Mouse (Mus musculus) forebrain, embryonic 14.5 days (tissue): ENCODE measurements around the gene Mllt3. TPM values are rescaled to one million over a fixed set of nuclear protein-coding genes. Genes with fewer than 3 reads are reported as not detected.

ENCODE experiments used
- ATAC-seq: fragments of 200-750 bp; cut with Nextera tagmentation; 2 replicates; pipeline ENCODE4 v1.8.0; 2017; ENCODE audit warnings: mild to moderate bottlenecking, moderate library complexity
- DNase-seq: peaks from one replicate; pipeline ENCODE4 v3.0.0-alpha.2; 2015; ENCODE audit warnings: low spot score
- H3K27ac ChIP-seq: fragments of 300-500 bp; sonication (generic); 2 replicates; pipeline ENCODE4 v1.5.1; 2014; ENCODE audit warnings: low read depth, mild to moderate bottlenecking, control low read depth, low read length, moderate library complexity
- H3K27me3 ChIP-seq: fragments of 300-500 bp; sonication (generic); replicated peaks from 2 replicates; pipeline ENCODE4 v1.6.1; 2014; ENCODE audit warnings: low read length, control low read depth, mixed read lengths; ENCODE audit not compliant: control insufficient read depth, insufficient read depth
- H3K36me3 ChIP-seq: fragments of 300-500 bp; sonication (generic); 2 replicates; pipeline ENCODE4 v1.6.1; 2014; ENCODE audit warnings: low read length, control low read depth; ENCODE audit not compliant: control insufficient read depth, insufficient read depth
- H3K4me1 ChIP-seq: fragments of 300-500 bp; sonication (generic); 2 replicates; pipeline ENCODE4 v1.6.1; 2014; ENCODE audit warnings: antibody characterized with exemption, low read length, control low read depth; ENCODE audit not compliant: control insufficient read depth, insufficient read depth
- H3K4me2 ChIP-seq: fragments of 300-500 bp; sonication (generic); 2 replicates; pipeline ENCODE4 v1.6.1; 2014; ENCODE audit warnings: mild to moderate bottlenecking, control low read depth, low read length
- H3K4me3 ChIP-seq: fragments of 300-500 bp; sonication (generic); 2 replicates; pipeline ENCODE4 v1.5.1; 2014; ENCODE audit warnings: low read depth, low read length, control low read depth
- H3K9ac ChIP-seq: fragments of 300-500 bp; sonication (generic); 2 replicates; pipeline ENCODE4 v1.6.1; 2014; ENCODE audit warnings: mild to moderate bottlenecking, low read length, control low read depth, moderate library complexity
- H3K9me3 ChIP-seq: fragments of 300-500 bp; sonication (generic); replicated peaks from 2 replicates; pipeline ENCODE4 v1.6.1; 2016; ENCODE audit warnings: low read length, control low read depth, mixed read lengths; ENCODE audit not compliant: control insufficient read depth
- WGBS: fragments of 180-500 bp; shearing (Covaris S2); extraction: QIAGEN DNeasy Blood & Tissue Kit; methylation state at CpG from one replicate; pipeline ENCODE4 v1.1.7; 2014; 5-methylcytosine and 5-hydroxymethylcytosine counted together
- polyA plus RNA-seq: library from polyadenylated mRNA; unstranded; fragments of >200 nt; fragmentation: Nextera tagmentation; extraction: Ambion mirVana; gene quantifications from 2 replicates; pipeline ENCODE4 v1.2.1, GENCODE M21; 2014

Gene Mllt3
- polyA plus RNA-seq, 1 experiment from 2014 or later = 95.2 TPM

DNA sequence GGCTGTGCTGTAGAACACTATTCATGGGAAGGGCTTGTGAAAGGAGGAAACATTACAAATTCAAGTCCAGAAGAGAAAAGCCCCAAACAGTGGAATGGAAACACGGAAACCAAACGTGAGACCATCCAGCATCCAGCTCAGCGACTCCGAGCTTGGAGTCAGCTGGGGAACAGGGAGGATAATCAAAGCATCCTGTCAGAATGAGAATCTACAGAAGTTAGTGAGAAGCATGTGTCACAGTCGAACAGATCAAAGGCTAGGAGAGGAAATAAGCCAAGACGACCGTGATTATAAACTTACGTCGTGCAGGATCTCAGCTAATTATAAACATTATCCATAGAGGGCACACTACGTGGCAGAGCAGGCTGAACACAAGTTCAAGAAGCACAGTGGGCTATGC is 105.8 kb downstream of the Mllt3 start:
- Histone ChIP-seq H3K4me2 (no peak overlapping the region), H3K4me1 (peaks cover 10% of the 10 kb centered on the region; the same call in 1 of the 2 replicates), H3K27ac (no peak overlapping the region), H3K9me3 (no peaks in the 10 kb centered on the region), H3K4me3 (no peak overlapping the region), H3K36me3 (no peaks in the 10 kb centered on the region), H3K27me3 (no peaks in the 10 kb centered on the region), H3K9ac (no peak overlapping the region)
- 56% methylated on average over 10 of the region's 10 CpGs for WGBS
- DNase-seq (no peak), ATAC-seq (no peak)

DNA sequence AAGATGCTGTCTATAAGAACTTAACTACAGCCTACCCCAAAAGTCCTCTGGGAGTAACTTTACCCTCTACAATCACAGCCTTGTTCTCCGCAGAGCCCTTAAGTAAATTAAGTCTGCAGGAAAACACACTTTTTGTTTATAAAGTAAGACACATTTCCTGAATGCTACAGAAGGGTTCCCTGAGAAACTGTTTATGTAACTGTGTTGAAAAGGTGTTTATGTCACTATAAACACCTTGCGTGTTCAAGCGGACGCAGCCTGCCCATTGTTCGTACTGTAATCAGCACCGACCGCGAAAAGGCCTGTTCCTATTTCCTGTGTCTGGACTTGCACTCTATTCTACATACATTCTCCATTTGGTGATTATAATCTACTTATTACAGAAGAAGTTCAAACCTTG is 112.5 kb downstream of the Mllt3 start:
- no peaks in the 10 kb centered on the region for H3K36me3 ChIP-seq
- no peak overlapping the region for H3K27ac ChIP-seq
- H3K4me2 ChIP-seq = no peak overlapping the region
- ATAC-seq (no peak), DNase-seq (no peak)
- no peaks in the 10 kb centered on the region for H3K9me3 ChIP-seq
- H3K9ac ChIP-seq = no peak overlapping the region
- no peak overlapping the region for H3K4me3 ChIP-seq
- H3K4me1 ChIP-seq = no peaks in the 10 kb centered on the region
- WGBS = 75% methylated on average over 8 of the region's 8 CpGs
- H3K27me3 ChIP-seq = no peaks in the 10 kb centered on the region

DNA sequence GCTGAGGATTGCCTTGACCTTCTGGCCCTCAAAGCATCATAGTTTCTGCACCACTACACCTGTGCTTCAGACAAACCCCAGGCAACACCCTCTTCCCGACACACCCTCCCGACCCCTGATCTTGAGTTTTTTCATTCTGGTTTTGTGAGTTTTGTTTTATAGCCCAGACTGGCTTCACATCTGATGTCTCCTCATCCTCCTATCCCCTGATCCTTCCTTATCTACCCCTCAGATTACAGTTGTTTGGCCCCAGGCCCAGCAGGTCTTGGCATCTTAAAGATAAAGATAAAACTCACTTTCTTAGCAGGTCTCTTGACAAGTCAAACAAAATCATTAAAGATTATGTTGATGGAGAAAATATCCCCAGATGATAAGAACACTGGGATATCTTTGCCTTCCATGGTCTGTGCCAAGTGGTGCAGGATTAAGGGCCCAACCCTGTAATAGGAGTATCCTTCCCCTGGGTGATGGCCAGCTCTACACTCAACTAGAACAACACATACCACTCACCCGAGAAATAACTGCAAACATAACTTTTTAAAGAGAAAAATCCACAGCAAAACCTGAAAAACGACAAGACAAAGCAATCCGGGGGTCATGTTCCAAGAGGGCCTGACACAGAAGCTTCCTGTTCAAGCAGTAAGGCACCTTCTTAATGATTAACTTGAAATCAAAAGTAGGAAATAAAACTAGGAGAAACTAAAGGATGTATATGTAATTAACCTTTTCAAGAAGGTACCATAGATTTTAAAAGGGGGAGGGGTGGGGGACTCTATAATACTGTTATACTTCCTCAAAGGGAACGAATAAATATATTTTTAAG is 121.8 kb downstream of the Mllt3 start:
- H3K4me2 ChIP-seq = no peak overlapping the region
- H3K36me3 ChIP-seq = no peaks in the 10 kb centered on the region
- no peaks in the 10 kb centered on the region for H3K27me3 ChIP-seq
- DNase-seq (no peak), ATAC-seq (no peak)
- no peak overlapping the region for H3K9ac ChIP-seq
- 81% methylated on average over 6 of the region's 6 CpGs for WGBS
- H3K9me3 ChIP-seq = no peaks in the 10 kb centered on the region
- peaks cover 3% of the 10 kb centered on the region; the same call in 1 of the 2 replicates for H3K4me1 ChIP-seq
- H3K4me3 ChIP-seq = no peak overlapping the region
- H3K27ac ChIP-seq = no peak overlapping the region

DNA sequence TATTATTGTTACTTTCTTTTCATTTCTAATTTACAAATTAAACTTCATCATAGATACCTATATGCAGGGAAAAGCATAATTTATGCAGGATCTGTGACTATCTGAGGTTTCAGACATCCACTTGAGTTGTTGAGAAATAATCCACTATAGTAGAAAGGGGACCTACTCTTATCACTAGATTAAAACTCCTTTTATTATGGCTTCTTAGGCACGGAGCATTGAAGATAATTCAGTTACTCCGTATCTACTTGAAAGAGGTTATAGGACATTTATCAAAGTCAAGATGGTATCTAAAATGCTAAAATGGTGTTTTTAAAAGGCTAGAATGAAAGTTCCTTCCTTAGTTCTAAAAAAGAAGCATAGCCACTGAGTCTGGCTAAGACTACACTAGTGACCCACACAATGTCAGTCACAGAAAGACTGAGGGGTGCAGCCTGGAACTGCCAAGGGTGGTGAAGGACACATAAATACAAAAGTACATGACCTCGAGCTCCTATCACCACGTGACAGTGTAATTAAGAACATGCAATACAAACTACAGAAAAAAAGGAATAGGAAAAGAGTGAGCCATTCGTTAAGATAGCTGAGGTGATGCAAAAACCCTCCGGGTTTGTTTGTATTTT is 127.9 kb downstream of the Mllt3 start:
- Histone ChIP-seq H3K9me3 (no peaks in the 10 kb centered on the region), H3K36me3 (no peaks in the 10 kb centered on the region), H3K4me2 (no peak overlapping the region), H3K27ac (no peak overlapping the region), H3K27me3 (no peaks in the 10 kb centered on the region), H3K9ac (no peak overlapping the region), H3K4me3 (no peak overlapping the region), H3K4me1 (peaks cover 4% of the 10 kb centered on the region; the same call in 1 of the 2 replicates)
- WGBS = 75% methylated on average over 6 of the region's 6 CpGs
- DNase-seq (no peak), ATAC-seq (no peak)

DNA sequence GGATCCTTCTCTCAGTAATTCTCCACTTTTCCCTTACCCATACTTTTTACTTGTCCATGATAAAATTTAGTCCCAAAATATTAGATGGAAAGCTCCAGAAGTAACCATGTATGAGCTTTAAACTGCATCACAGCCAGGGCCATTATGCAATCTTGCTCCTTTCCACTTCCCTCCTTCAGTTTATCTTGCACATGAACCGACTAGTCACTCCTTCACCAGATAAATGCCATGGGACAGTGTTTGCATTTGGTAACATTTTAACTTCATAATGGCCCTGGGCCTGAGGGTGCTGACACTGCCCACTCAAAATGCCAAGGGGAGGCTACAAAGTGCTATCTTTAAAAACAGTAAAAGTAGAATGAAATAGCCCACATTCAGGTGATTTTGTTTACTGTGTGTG is 128.4 kb downstream of the Mllt3 start:
- H3K4me3 ChIP-seq = no peak overlapping the region
- no peaks in the 10 kb centered on the region for H3K36me3 ChIP-seq
- H3K9ac ChIP-seq = no peak overlapping the region
- H3K4me2 ChIP-seq = no peak overlapping the region
- ATAC-seq (no peak), DNase-seq (no peak)
- peaks cover 4% of the 10 kb centered on the region; the same call in 1 of the 2 replicates for H3K4me1 ChIP-seq
- H3K27me3 ChIP-seq = no peaks in the 10 kb centered on the region
- WGBS = 87% methylated on average over 1 of the region's 1 CpGs
- no peaks in the 10 kb centered on the region for H3K9me3 ChIP-seq
- no peak overlapping the region for H3K27ac ChIP-seq

DNA sequence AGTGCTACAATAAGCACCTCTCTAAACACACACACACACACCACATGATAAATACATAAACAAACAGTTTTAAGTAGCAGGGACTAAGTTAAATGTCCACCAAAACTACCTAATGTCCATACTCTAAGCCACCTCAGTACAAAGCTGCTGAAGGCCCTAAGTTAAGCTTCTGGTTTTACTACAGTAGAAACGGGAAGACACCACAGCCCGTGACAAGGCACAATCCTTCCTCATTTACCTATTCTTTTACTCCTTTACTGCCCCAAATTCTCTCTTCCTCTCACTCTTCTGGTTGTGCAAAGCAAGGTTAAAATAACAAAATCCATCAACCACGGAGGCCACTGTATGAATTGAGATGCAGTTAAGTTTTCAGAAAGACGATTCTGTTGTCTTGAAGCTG is 130.6 kb downstream of the Mllt3 start:
- Histone ChIP-seq H3K4me2 (no peak overlapping the region), H3K4me3 (no peak overlapping the region), H3K27me3 (no peaks in the 10 kb centered on the region), H3K4me1 (peaks cover 4% of the 10 kb centered on the region; the same call in 1 of the 2 replicates), H3K36me3 (no peaks in the 10 kb centered on the region), H3K9ac (no peak overlapping the region), H3K27ac (no peak overlapping the region), H3K9me3 (no peaks in the 10 kb centered on the region)
- DNase-seq = no peak
- no peak for ATAC-seq
- WGBS = 87% methylated on average over 4 of the region's 4 CpGs

DNA sequence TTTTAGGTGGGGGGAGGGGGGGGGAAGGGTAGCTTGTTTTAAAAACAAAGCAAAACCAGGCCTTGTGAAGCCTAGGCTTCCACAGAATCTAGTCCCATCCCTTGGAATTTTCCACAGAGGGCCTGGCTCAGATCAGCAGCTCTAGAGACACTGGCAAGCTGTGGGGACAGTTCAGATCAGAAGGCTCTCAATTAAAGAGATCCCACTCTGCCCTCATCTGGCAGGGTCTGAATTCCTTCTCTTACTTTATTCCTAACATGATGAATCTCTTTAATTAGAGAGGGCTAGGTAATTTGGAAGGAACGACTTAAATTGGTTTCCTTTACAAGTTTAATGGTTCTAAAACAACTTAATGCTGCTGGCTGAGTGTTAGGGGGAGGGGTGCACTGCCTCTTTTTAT is 132.0 kb downstream of the Mllt3 start:
- Histone ChIP-seq H3K9ac (no peak overlapping the region), H3K36me3 (no peaks in the 10 kb centered on the region), H3K4me3 (no peak overlapping the region), H3K9me3 (no peaks in the 10 kb centered on the region), H3K27me3 (no peaks in the 10 kb centered on the region), H3K27ac (no peak overlapping the region; the same call in 1 of the 2 replicates), H3K4me1 (peaks cover 4% of the 10 kb centered on the region; the same call in 1 of the 2 replicates), H3K4me2 (no peak overlapping the region)
- WGBS = 5% methylated on average over 1 of the region's 1 CpGs
- peak; percentile 37 for DNase-seq
- ATAC-seq = 0 out of 2 replicates have a peak, but pooled peaks have one; percentile 52

DNA sequence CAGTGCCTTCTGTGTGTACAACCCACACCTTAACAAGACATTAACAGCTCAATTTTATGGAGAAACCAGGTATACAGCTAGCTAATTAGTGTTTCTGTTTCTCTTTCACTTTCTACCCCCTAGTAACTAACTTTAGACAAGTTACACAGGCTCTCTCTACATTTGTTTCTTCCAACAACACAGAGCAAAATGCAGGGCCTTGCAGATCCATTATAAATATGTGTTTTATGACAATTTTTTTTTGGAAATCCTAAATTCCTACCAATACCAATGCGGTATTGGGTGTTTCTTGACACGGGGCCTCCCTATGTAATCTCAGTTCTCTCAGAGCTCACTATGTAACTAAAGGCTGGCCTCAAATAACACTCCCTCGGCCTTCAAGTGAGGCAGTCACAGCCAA is 139.7 kb downstream of the Mllt3 start:
- DNase-seq (no peak), ATAC-seq (no peak)
- 92% methylated on average over 3 of the region's 3 CpGs for WGBS
- no peak overlapping the region for H3K9ac ChIP-seq
- no peak overlapping the region for H3K4me3 ChIP-seq
- H3K4me1 ChIP-seq = 0 out of 2 replicates have a peak, but pooled peaks cover 7% of the 10 kb centered on the region
- H3K27me3 ChIP-seq = no peaks in the 10 kb centered on the region
- H3K36me3 ChIP-seq = no peaks in the 10 kb centered on the region
- H3K4me2 ChIP-seq = no peak overlapping the region
- no peak overlapping the region for H3K27ac ChIP-seq
- no peaks in the 10 kb centered on the region for H3K9me3 ChIP-seq

DNA sequence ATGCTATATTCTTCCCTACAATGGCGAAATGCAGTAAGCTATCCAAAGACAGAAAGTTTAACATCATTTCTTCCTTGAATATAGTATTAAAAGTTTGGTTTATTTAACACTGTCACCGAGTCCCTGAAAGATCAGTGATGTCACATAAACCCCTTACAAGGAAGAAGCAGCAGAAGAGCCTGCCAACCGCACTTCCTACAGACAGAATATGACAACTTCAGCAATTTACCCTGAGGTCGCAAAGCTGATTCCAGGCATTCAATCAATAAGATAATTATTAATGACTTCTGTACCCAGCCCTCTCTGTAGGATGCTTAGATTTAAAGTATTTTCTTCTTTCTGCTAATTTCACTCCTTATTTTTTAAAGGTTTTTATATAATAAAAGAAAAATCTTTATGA is 140.2 kb downstream of the Mllt3 start:
- no peaks in the 10 kb centered on the region for H3K27me3 ChIP-seq
- no peak overlapping the region for H3K9ac ChIP-seq
- no peak for DNase-seq
- no peak overlapping the region for H3K4me2 ChIP-seq
- H3K36me3 ChIP-seq = no peaks in the 10 kb centered on the region
- no peak overlapping the region for H3K27ac ChIP-seq
- H3K9me3 ChIP-seq = no peaks in the 10 kb centered on the region
- no peak for ATAC-seq
- WGBS = 92% methylated on average over 4 of the region's 4 CpGs
- H3K4me1 ChIP-seq = 0 out of 2 replicates have a peak, but pooled peaks cover 7% of the 10 kb centered on the region
- no peak overlapping the region for H3K4me3 ChIP-seq
